Mouse (Mus musculus) midbrain, embryonic 15.5 days (tissue): ENCODE results near the gene Ror1. TPM values are rescaled to one million over a fixed set of nuclear protein-coding genes. Genes with fewer than 3 reads are reported as not detected.

Experiments used
- ATAC-seq: fragments of 200-750 bp; cut with Nextera tagmentation; replicated peaks from 2 replicates; pipeline ENCODE4 v1.8.0; 2017; ENCODE audit warnings: moderate TSS enrichment
- H3K27ac ChIP-seq: fragments of 300-500 bp; sonication (generic); 2 replicates; pipeline ENCODE4 v1.5.1; 2015; ENCODE audit warnings: mild to moderate bottlenecking, inconsistent platforms
- H3K27me3 ChIP-seq: fragments of 300-500 bp; sonication (generic); replicated peaks from 2 replicates; pipeline ENCODE4 v1.6.1; 2015; ENCODE audit warnings: inconsistent platforms
- H3K36me3 ChIP-seq: fragments of 300-500 bp; sonication (generic); replicated peaks from 2 replicates; pipeline ENCODE4 v1.6.1; 2015; ENCODE audit warnings: inconsistent platforms
- H3K4me1 ChIP-seq: fragments of 300-500 bp; sonication (generic); 2 replicates; pipeline ENCODE4 v1.6.1; 2015; ENCODE audit warnings: inconsistent platforms
- H3K4me2 ChIP-seq: fragments of 300-500 bp; sonication (generic); 2 replicates; pipeline ENCODE4 v1.6.1; 2015; ENCODE audit warnings: inconsistent platforms, mild to moderate bottlenecking, moderate library complexity
- H3K4me3 ChIP-seq: fragments of 300-500 bp; sonication (generic); 2 replicates; pipeline ENCODE4 v1.5.1; 2015; ENCODE audit warnings: mild to moderate bottlenecking, inconsistent platforms
- H3K9ac ChIP-seq: fragments of 300-500 bp; sonication (generic); 2 replicates; pipeline ENCODE4 v1.6.1; 2015; ENCODE audit warnings: mild to moderate bottlenecking, inconsistent platforms
- H3K9me3 ChIP-seq: fragments of 300-500 bp; sonication (generic); 2 replicates; pipeline ENCODE4 v1.6.1; 2016; ENCODE audit warnings: inconsistent platforms
- WGBS: fragments of 180-500 bp; shearing (Covaris S2); methylation state at CpG from one replicate; pipeline ENCODE4 v1.1.7; 2015; ENCODE audit warnings: mixed read lengths; 5-methylcytosine and 5-hydroxymethylcytosine counted together
- polyA plus RNA-seq: library from polyadenylated mRNA; unstranded; fragments of >200 nt; fragmentation: Nextera tagmentation; extraction: Ambion mirVana; gene quantifications from 2 replicates; pipeline ENCODE4 v1.2.1, GENCODE M21; 2015

Gene Ror1
- polyA plus RNA-seq, 1 experiment from 2014 or later: 1.1 TPM

GRCm38 (mm10) chr4:100436169-100436547 is 340.6 kb downstream of the Ror1 start:
- 91% methylated on average over 4 of the region's 4 CpGs for WGBS
- no peak overlapping the region for H3K27ac ChIP-seq
- H3K36me3 ChIP-seq: no peaks in the 10 kb centered on the region
- no peak overlapping the region for H3K9ac ChIP-seq
- H3K27me3 ChIP-seq: no peaks in the 10 kb centered on the region
- H3K4me2 ChIP-seq: no peak overlapping the region
- H3K4me3 ChIP-seq: no peak overlapping the region
- H3K4me1 ChIP-seq: no peaks in the 10 kb centered on the region
- no peaks in the 10 kb centered on the region for H3K9me3 ChIP-seq
- ATAC-seq: no peak

- no peak overlapping the region for H3K4me2 ChIP-seq
- no peaks in the 10 kb centered on the region for H3K4me1 ChIP-seq
- no peak overlapping the region for H3K27ac ChIP-seq
- no peak for ATAC-seq
- no peaks in the 10 kb centered on the region for H3K36me3 ChIP-seq
- 79% methylated on average over 3 of the region's 3 CpGs for WGBS
- no peaks in the 10 kb centered on the region for H3K27me3 ChIP-seq
- H3K9me3 ChIP-seq: no peaks in the 10 kb centered on the region
- H3K4me3 ChIP-seq: no peak overlapping the region
- no peak overlapping the region for H3K9ac ChIP-seq
These were observed 351.3 kb downstream of the Ror1 start for GRCm38 (mm10) chr4:100446897-100447296.

- Histone ChIP-seq H3K4me3 (no peak overlapping the region), H3K27ac (peak overlapping the region; percentile 25; the same call in 1 of the 2 replicates), H3K9ac (no peak overlapping the region), H3K27me3 (no peaks in the 10 kb centered on the region), H3K4me1 (no peaks in the 10 kb centered on the region), H3K4me2 (no peak overlapping the region), H3K36me3 (no peaks in the 10 kb centered on the region), H3K9me3 (no peaks in the 10 kb centered on the region)
- 0 out of 2 replicates have a peak, but pooled peaks have one; percentile 37 for ATAC-seq
- 41% methylated on average over 9 of the region's 9 CpGs for WGBS
These were observed 367.0 kb downstream of the Ror1 start for GRCm38 (mm10) chr4:100462493-100463120.

GRCm38 (mm10) chr4:100478592-100479321 is 383.2 kb downstream of the Ror1 start, which contains the start of gene Ube2u:
TSS of gene Ube2u (plus strand) at chr4:100478849.
- H3K27me3 ChIP-seq: no peaks in the 10 kb centered on the region
- 19% methylated on average over 15 of the region's 15 CpGs for WGBS
- H3K4me1 ChIP-seq: peaks cover 12% of the 10 kb centered on the region
- H3K27ac ChIP-seq: no peak within 1 kb of the TSS
- peak within 1 kb of the TSS; percentile 47 for H3K4me2 ChIP-seq
- no peak within 1 kb of the TSS for H3K9ac ChIP-seq
- no peaks in the 10 kb centered on the region for H3K36me3 ChIP-seq
- peak within 1 kb of the TSS; percentile 26 for H3K4me3 ChIP-seq
- peak; percentile 98 for ATAC-seq
- no peaks in the 10 kb centered on the region for H3K9me3 ChIP-seq

GRCm38 (mm10) chr4:100488447-100488846 is 392.9 kb downstream of the Ror1 start:
- Histone ChIP-seq H3K9ac (no peak overlapping the region), H3K4me2 (no peak overlapping the region), H3K4me1 (no peaks in the 10 kb centered on the region), H3K4me3 (no peak overlapping the region), H3K36me3 (no peaks in the 10 kb centered on the region), H3K9me3 (no peaks in the 10 kb centered on the region), H3K27me3 (no peaks in the 10 kb centered on the region), H3K27ac (no peak overlapping the region)
- no peak for ATAC-seq
- 92% methylated on average over 3 of the region's 3 CpGs for WGBS

Other genes starting within 250 kb of the Ror1 start
- gene Pgm1, start 166.4 kb upstream of the Ror1 start, polyA plus RNA-seq: 77.5 and 80.1 TPM in 2 replicates
- gene Itgb3bp, start 166.0 kb upstream of the Ror1 start, polyA plus RNA-seq: 12.2 and 12.7 TPM in 2 replicates